Mouse (Mus musculus) limb, embryonic 14.5 days (tissue): ENCODE data around the gene Nos3. TPM values are rescaled to one million over a fixed set of nuclear protein-coding genes. Genes with fewer than 3 reads are reported as not detected.

ENCODE experiments used
- ATAC-seq: fragments of 200-750 bp; cut with Nextera tagmentation; 2 replicates; pipeline ENCODE4 v1.8.0; 2017; ENCODE audit warnings: low read depth, moderate number of reproducible peaks, moderate TSS enrichment; ENCODE audit not compliant: low FRiP score
- DNase-seq: peaks from one replicate; pipeline ENCODE4 v3.0.0-alpha.2; 2015; ENCODE audit warnings: low spot score
- H3K27ac ChIP-seq: fragments of 300-500 bp; sonication (generic); replicated peaks from 2 replicates; pipeline ENCODE4 v1.5.1; 2014; ENCODE audit warnings: low read depth, mild to moderate bottlenecking, low read length, moderate library complexity, mixed read lengths
- H3K27me3 ChIP-seq: fragments of 300-500 bp; sonication (generic); 2 replicates; pipeline ENCODE4 v1.6.1; 2014; ENCODE audit warnings: low read length, mixed read lengths; ENCODE audit not compliant: control insufficient read depth, insufficient read depth
- H3K36me3 ChIP-seq: fragments of 300-500 bp; sonication (generic); 2 replicates; pipeline ENCODE4 v1.6.1; 2014; ENCODE audit warnings: mild to moderate bottlenecking, low read length, moderate library complexity, mixed read lengths; ENCODE audit not compliant: control insufficient read depth, insufficient read depth
- H3K4me1 ChIP-seq: fragments of 300-500 bp; sonication (generic); 2 replicates; pipeline ENCODE4 v1.6.1; 2014; ENCODE audit warnings: antibody characterized with exemption, low read length, mixed read lengths; ENCODE audit not compliant: control insufficient read depth, insufficient read depth
- H3K4me2 ChIP-seq: fragments of 300-500 bp; sonication (generic); replicated peaks from 2 replicates; pipeline ENCODE4 v1.6.1; 2014; ENCODE audit warnings: low read depth, mild to moderate bottlenecking, low read length, moderate library complexity; ENCODE audit not compliant: severe bottlenecking
- H3K4me3 ChIP-seq: fragments of 300-500 bp; sonication (generic); replicated peaks from 2 replicates; pipeline ENCODE4 v1.5.1; 2014; ENCODE audit warnings: low read length
- H3K9ac ChIP-seq: fragments of 300-500 bp; sonication (generic); 2 replicates; pipeline ENCODE4 v1.6.1; 2014; ENCODE audit warnings: mild to moderate bottlenecking, low read depth, low read length, moderate library complexity; ENCODE audit not compliant: severe bottlenecking
- H3K9me3 ChIP-seq: fragments of 300-500 bp; sonication (generic); 2 replicates; pipeline ENCODE4 v1.6.1; 2016; ENCODE audit warnings: low read length; ENCODE audit not compliant: control insufficient read depth
- POLR2A ChIP-seq: fragments of 200-500 bp; IDR thresholded peaks from 2 replicates; pipeline ENCODE4 v1.8.0; 2012; ENCODE audit warnings: inconsistent platforms, mild to moderate bottlenecking, moderate library complexity, borderline replicate concordance; ENCODE audit not compliant: insufficient read depth, insufficient read length; ENCODE audit errors: extremely low read depth
- WGBS: fragments of 180-500 bp; shearing (Covaris S2); extraction: QIAGEN DNeasy Blood & Tissue Kit; methylation state at CpG from one replicate; pipeline ENCODE4 v1.1.7; 2014; 5-methylcytosine and 5-hydroxymethylcytosine counted together
- polyA plus RNA-seq, 2 experiments: library from polyadenylated mRNA; depleted of rRNA in 1 of 2; stranded (reverse) in 1 of 2; unstranded in 1 of 2; fragments of >200 nt; fragmentation: Nextera tagmentation in 1 of 2; extraction: Ambion mirVana in 1 of 2; gene quantifications; 2 replicates each; pipeline versions ENCODE4 v1.2.1 to v1.2.3; 2012 to 2014

The Nos3 gene
- polyA plus RNA-seq, 2 experiments, result 4.8 to 7.3 TPM

- WGBS, result 78% methylated on average over 14 of the region's 14 CpGs
- no peak for TF ChIP-seq POLR2A
These were observed 22.2 kb upstream of the Nos3 start for GRCm38 (mm10) chr5:24342205-24342963.

GRCm38 (mm10) chr5:24342966-24343365 is 21.6 kb upstream of the Nos3 start:
- Histone ChIP-seq H3K4me1 (no peaks in the 10 kb centered on the region), H3K27me3 (no peaks in the 10 kb centered on the region), H3K9ac (no peak overlapping the region), H3K36me3 (no peaks in the 10 kb centered on the region), H3K4me2 (no peak overlapping the region), H3K4me3 (no peak overlapping the region), H3K9me3 (no peaks in the 10 kb centered on the region), H3K27ac (no peak overlapping the region)
- no peak for DNase-seq
- ATAC-seq, result no peak
- TF ChIP-seq POLR2A, result no peak
- 61% methylated on average over 8 of the region's 8 CpGs for WGBS

More at GRCm38 (mm10) chr5:24342205-24342963, 22.2 kb upstream of the Nos3 start:
- Histone ChIP-seq H3K9me3 (no peaks in the 10 kb centered on the region), H3K9ac (no peak overlapping the region), H3K27ac (no peak overlapping the region), H3K4me2 (no peak overlapping the region), H3K4me1 (no peaks in the 10 kb centered on the region), H3K36me3 (no peaks in the 10 kb centered on the region), H3K4me3 (no peak overlapping the region), H3K27me3 (no peaks in the 10 kb centered on the region)
- ATAC-seq, result no peak
- DNase-seq, result no peak

GRCm38 (mm10) chr5:24343379-24343778 is 21.2 kb upstream of the Nos3 start:
- DNase-seq (no peak), ATAC-seq (no peak)
- no peaks in the 10 kb centered on the region for H3K9me3 ChIP-seq
- H3K27me3 ChIP-seq, result peaks cover 3% of the 10 kb centered on the region
- no peak overlapping the region for H3K9ac ChIP-seq
- H3K27ac ChIP-seq, result no peak overlapping the region
- no peak for TF ChIP-seq POLR2A
- H3K4me1 ChIP-seq, result no peaks in the 10 kb centered on the region
- H3K36me3 ChIP-seq, result no peaks in the 10 kb centered on the region
- no peak overlapping the region for H3K4me2 ChIP-seq
- H3K4me3 ChIP-seq, result no peak overlapping the region

- H3K9me3 ChIP-seq, result no peaks in the 10 kb centered on the region
- no peak overlapping the region for H3K4me3 ChIP-seq
- H3K27ac ChIP-seq, result no peak overlapping the region
- no peaks in the 10 kb centered on the region for H3K36me3 ChIP-seq
- peaks cover 9% of the 10 kb centered on the region for H3K27me3 ChIP-seq
- H3K9ac ChIP-seq, result no peak overlapping the region
- peaks cover 3% of the 10 kb centered on the region; the same call in 1 of the 2 replicates for H3K4me1 ChIP-seq
- TF ChIP-seq POLR2A, result no peak
- no peak overlapping the region for H3K4me2 ChIP-seq
- ATAC-seq, result no peak
- 23% methylated on average over 2 of the region's 2 CpGs for WGBS
- no peak for DNase-seq
These were observed 20.6 kb upstream of the Nos3 start for GRCm38 (mm10) chr5:24343977-24344436.

- H3K4me2 ChIP-seq, result no peak overlapping the region
- no peak overlapping the region for H3K4me3 ChIP-seq
- H3K27ac ChIP-seq, result no peak overlapping the region
- TF ChIP-seq POLR2A, result no peak
- peaks cover 3% of the 10 kb centered on the region; the same call in 1 of the 2 replicates for H3K4me1 ChIP-seq
- H3K27me3 ChIP-seq, result peaks cover 14% of the 10 kb centered on the region
- no peaks in the 10 kb centered on the region for H3K36me3 ChIP-seq
- H3K9me3 ChIP-seq, result no peaks in the 10 kb centered on the region
- H3K9ac ChIP-seq, result peak overlapping the region; percentile 13; the same call in 1 of the 2 replicates
- WGBS, result 16% methylated on average over 9 of the region's 12 CpGs
- no peak for DNase-seq
- ATAC-seq, result no peak
These were observed 20.0 kb upstream of the Nos3 start for GRCm38 (mm10) chr5:24344477-24345051.
